Mouse (Mus musculus) lung, embryonic 15.5 days (tissue): ENCODE measurements around the gene Cenpo. TPM values are rescaled to one million over a fixed set of nuclear protein-coding genes. Genes with fewer than 3 reads are reported as not detected.

Source experiments
- ATAC-seq: fragments of 200-750 bp; cut with Nextera tagmentation; 2 replicates; pipeline ENCODE4 v1.8.0; 2017; ENCODE audit warnings: moderate number of reproducible peaks, borderline replicate concordance; ENCODE audit not compliant: low FRiP score, low TSS enrichment; ENCODE audit errors: extremely low read depth
- H3K27ac ChIP-seq: fragments of 300-500 bp; sonication (generic); 2 replicates; pipeline ENCODE4 v1.5.1; 2015; ENCODE audit warnings: moderate library complexity, mild to moderate bottlenecking, inconsistent platforms
- H3K27me3 ChIP-seq: fragments of 300-500 bp; sonication (generic); 2 replicates; pipeline ENCODE4 v1.6.1; 2015; ENCODE audit warnings: inconsistent platforms
- H3K36me3 ChIP-seq: fragments of 300-500 bp; sonication (generic); 2 replicates; pipeline ENCODE4 v1.6.1; 2015; ENCODE audit warnings: inconsistent platforms
- H3K4me1 ChIP-seq: fragments of 300-500 bp; sonication (generic); 2 replicates; pipeline ENCODE4 v1.6.1; 2015; ENCODE audit warnings: inconsistent platforms
- H3K4me2 ChIP-seq: fragments of 300-500 bp; sonication (generic); 2 replicates; pipeline ENCODE4 v1.6.1; 2015; ENCODE audit warnings: inconsistent platforms, mild to moderate bottlenecking, moderate library complexity
- H3K4me3 ChIP-seq: fragments of 300-500 bp; sonication (generic); 2 replicates; pipeline ENCODE4 v1.5.1; 2015; ENCODE audit warnings: mild to moderate bottlenecking, inconsistent platforms
- H3K9ac ChIP-seq: fragments of 300-500 bp; sonication (generic); 2 replicates; pipeline ENCODE4 v1.6.1; 2015; ENCODE audit warnings: inconsistent platforms
- H3K9me3 ChIP-seq: fragments of 300-500 bp; sonication (generic); 2 replicates; pipeline ENCODE4 v1.6.1; 2016; ENCODE audit warnings: inconsistent platforms
- WGBS: fragments of 180-500 bp; shearing (Covaris S2); methylation state at CpG from one replicate; pipeline ENCODE4 v1.1.7; 2015; 5-methylcytosine and 5-hydroxymethylcytosine counted together
- polyA plus RNA-seq: library from polyadenylated mRNA; unstranded; fragments of >200 nt; fragmentation: Nextera tagmentation; extraction: Ambion mirVana; gene quantifications from 2 replicates; pipeline ENCODE4 v1.2.1, GENCODE M21; 2015

Gene Cenpo
- polyA plus RNA-seq, 1 experiment from 2014 or later, result 16.3 TPM

DNA sequence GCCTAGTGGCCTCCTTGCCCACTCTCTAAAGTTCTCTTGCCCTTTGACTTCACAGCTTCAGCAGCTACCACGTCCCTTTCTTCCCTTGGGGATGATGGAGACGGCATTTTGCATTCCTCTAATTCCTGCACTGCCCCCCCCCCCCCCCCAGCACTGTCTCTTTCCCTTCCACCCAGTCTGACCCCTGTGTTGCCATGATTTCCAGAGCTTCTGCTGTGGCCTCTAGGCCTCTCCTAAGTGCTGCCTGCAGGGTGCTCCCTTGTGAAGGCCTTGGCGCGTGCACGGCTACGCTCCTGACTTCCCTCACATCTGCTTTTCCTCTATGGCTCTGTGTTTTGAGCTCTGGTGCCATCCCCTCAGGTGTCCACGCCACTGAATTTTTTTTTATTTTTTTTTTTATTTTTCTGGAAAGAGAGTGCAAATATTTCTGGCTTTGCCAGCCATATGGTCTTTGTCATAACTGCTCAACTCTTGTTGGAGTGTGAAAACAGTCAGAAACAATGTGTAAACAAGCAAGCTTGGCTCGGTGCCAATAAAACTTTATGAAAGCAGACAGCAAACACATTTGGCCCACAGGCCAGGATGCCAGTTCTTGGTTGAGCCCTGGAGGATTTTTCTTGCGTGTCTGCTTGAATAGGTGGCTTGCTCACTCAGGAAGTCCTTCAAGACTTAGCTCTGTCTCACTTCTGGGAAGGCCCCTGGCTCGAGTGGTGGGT lies 40.9 kb downstream of the Cenpo start:
- H3K27ac ChIP-seq, result peak overlapping the region; percentile 58
- no peak overlapping the region for H3K9ac ChIP-seq
- H3K36me3 ChIP-seq, result 0 out of 2 replicates have a peak, but pooled peaks cover 2% of the 10 kb centered on the region
- H3K4me2 ChIP-seq, result no peak overlapping the region
- H3K4me3 ChIP-seq, result no peak overlapping the region
- H3K4me1 ChIP-seq, result peaks cover 32% of the 10 kb centered on the region
- no peaks in the 10 kb centered on the region for H3K27me3 ChIP-seq
- WGBS, result 42% methylated on average over 9 of the region's 10 CpGs
- peak; percentile 72 for ATAC-seq
- H3K9me3 ChIP-seq, result no peaks in the 10 kb centered on the region

DNA sequence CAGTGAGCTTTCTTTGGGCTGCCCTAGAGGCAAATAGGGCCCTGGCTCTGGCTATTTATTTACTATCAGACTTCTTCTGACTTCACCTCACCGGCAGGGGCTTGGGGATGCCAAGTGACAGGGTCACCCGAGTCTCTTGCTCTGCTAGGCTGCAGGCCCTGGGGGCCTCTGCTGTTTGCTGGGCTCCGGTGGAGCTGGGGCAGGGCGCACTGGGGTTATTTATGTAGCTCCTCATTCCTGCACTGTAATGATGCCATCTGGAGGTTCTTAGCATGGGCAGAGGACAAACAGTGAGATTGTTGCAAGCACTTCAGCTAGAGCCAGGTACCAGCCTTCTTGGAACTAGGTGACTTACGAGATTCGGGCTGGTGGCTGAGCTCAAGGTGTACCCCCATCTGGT lies 41.6 kb downstream of the Cenpo start:
- no peak overlapping the region for H3K4me3 ChIP-seq
- WGBS, result 45% methylated on average over 6 of the region's 6 CpGs
- ATAC-seq, result no peak

DNA sequence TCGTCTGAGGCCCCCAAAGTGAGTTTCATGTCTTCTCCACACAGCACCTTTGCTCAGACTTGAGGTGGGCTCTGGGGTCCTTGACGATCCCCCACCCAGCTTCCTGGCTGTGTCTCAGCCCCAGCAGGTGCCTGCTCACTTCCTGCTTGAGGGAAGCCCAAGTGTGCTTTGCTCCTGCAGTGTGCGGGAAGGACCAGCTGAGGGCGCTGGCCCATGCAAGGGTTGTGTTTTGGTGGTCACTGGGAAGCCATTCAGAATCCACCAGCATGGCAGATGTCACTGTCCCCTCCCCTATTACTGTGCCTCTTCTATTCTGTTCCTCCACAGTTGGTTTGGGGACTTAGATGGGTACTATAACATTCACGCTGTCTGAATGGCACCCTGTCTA lies 45.0 kb downstream of the Cenpo start:
- WGBS, result 51% methylated on average over 5 of the region's 5 CpGs
- H3K36me3 ChIP-seq, result no peaks in the 10 kb centered on the region
- H3K4me1 ChIP-seq, result peaks cover 27% of the 10 kb centered on the region
- H3K9ac ChIP-seq, result no peak overlapping the region
- ATAC-seq, result no peak
- H3K27ac ChIP-seq, result no peak overlapping the region
- H3K4me3 ChIP-seq, result no peak overlapping the region
- H3K9me3 ChIP-seq, result no peaks in the 10 kb centered on the region
- no peak overlapping the region for H3K4me2 ChIP-seq
- no peaks in the 10 kb centered on the region for H3K27me3 ChIP-seq

More for the DNA sequence above, 41.6 kb downstream of the Cenpo start:
- peak overlapping the region; percentile 58 for H3K27ac ChIP-seq
- no peak overlapping the region for H3K4me2 ChIP-seq
- H3K36me3 ChIP-seq, result 0 out of 2 replicates have a peak, but pooled peaks cover 2% of the 10 kb centered on the region
- no peak overlapping the region for H3K9ac ChIP-seq
- H3K4me1 ChIP-seq, result peaks cover 33% of the 10 kb centered on the region
- H3K27me3 ChIP-seq, result no peaks in the 10 kb centered on the region
- H3K9me3 ChIP-seq, result no peaks in the 10 kb centered on the region

DNA sequence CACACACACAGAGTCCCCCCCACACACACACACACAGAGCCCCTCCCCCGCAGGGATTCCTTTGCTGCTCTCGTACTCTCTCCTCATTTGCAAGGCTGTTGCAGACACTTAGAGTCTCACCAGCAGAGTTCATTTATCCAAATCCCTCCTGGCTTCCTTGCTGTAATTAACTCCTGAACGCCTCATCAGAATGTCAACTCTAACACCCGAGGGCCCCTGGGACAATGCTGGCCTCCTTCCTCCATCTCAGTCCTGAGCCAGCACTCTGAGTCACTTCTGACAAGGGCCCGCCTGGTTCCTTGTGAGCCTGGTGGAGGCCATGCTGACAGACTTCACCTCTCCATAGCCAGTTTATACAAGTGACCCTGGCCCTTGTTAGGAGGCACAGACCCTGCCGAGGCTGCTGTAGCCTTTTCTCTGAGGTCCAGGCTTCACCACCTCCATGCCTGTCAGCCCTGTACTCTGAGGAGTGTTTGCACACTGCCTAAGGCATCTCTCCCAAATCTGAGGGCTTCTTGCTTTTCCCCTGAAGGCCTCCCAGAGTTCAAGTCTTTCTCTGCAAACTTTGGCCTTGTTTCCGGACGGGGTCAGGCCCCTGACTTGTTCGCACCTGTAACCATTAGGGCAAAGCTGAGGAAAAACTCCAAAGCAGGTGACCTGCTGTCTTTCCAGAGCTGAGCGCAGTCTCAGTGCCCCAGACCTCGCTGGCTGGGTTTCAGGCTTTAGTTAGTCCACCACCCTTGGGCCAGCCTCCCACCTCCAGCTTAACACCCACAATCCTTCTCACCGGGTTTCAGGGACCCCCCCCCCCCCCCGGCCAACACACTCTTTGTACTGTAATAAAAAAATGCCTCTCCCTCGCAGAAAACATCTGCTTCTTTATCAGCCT lies 45.7 kb downstream of the Cenpo start:
- Histone ChIP-seq H3K36me3 (no peaks in the 10 kb centered on the region), H3K9ac (no peak overlapping the region), H3K27ac (peak overlapping the region; percentile 31; the same call in 1 of the 2 replicates), H3K4me3 (no peak overlapping the region), H3K27me3 (no peaks in the 10 kb centered on the region), H3K9me3 (no peaks in the 10 kb centered on the region), H3K4me2 (no peak overlapping the region), H3K4me1 (peaks cover 21% of the 10 kb centered on the region)
- peak; percentile 82 for ATAC-seq
- WGBS, result 29% methylated on average over 14 of the region's 14 CpGs

DNA sequence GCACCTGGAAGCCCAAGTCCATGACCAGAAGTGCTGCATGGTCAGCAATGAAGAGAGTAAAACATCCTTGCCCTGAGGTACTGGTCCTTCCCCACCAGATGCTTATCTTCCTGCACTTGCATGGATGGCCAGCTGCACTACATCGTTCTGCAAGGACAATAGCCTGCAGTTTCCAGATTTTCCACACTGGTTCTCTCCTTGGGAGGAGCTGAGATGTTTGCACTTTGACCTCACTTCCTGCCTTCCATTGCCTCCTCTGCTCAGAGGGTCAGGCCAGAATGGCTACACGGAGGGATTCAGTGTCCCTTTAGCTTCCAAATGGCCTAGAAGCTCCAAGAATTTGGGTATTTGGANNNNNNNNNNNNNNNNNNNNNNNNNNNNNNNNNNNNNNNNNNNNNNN lies 49.4 kb downstream of the Cenpo start:
- Histone ChIP-seq H3K27ac (no peak overlapping the region), H3K36me3 (no peaks in the 10 kb centered on the region)
- ATAC-seq, result no peak

DNA sequence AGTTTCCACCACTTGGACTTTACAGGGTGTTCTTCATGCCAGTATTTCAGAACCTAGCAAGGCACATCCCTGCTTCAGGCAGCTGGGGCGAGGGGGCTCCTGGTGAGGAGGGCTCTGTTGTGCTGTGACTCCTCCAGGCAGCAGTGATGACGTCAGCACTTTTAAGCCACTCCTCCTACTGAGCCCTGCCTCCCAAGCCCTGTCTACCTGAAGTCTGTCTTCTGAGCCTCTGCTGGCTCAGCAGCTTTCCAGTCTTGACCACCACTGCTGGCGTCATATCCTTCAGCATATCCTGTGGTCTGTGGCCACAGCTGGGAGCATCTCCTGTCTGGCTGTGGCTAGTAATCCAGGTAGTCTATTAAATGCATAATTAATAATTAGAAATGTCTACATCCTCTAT lies 53.6 kb downstream of the Cenpo start:
- H3K4me1 ChIP-seq, result peaks cover 17% of the 10 kb centered on the region
- no peak for ATAC-seq
- 52% methylated on average over 3 of the region's 3 CpGs for WGBS
- no peaks in the 10 kb centered on the region for H3K27me3 ChIP-seq
- H3K4me2 ChIP-seq, result no peak overlapping the region
- H3K27ac ChIP-seq, result no peak overlapping the region
- H3K9ac ChIP-seq, result no peak overlapping the region
- H3K4me3 ChIP-seq, result no peak overlapping the region
- H3K9me3 ChIP-seq, result no peaks in the 10 kb centered on the region
- H3K36me3 ChIP-seq, result no peaks in the 10 kb centered on the region

More for the DNA sequence above, 49.4 kb downstream of the Cenpo start:
- Histone ChIP-seq H3K9ac (no peak overlapping the region), H3K4me2 (no peak overlapping the region), H3K27me3 (no peaks in the 10 kb centered on the region), H3K4me1 (peaks cover 11% of the 10 kb centered on the region), H3K9me3 (no peaks in the 10 kb centered on the region), H3K4me3 (no peak overlapping the region)
- WGBS, result 46% methylated on average over 2 of the region's 2 CpGs

DNA sequence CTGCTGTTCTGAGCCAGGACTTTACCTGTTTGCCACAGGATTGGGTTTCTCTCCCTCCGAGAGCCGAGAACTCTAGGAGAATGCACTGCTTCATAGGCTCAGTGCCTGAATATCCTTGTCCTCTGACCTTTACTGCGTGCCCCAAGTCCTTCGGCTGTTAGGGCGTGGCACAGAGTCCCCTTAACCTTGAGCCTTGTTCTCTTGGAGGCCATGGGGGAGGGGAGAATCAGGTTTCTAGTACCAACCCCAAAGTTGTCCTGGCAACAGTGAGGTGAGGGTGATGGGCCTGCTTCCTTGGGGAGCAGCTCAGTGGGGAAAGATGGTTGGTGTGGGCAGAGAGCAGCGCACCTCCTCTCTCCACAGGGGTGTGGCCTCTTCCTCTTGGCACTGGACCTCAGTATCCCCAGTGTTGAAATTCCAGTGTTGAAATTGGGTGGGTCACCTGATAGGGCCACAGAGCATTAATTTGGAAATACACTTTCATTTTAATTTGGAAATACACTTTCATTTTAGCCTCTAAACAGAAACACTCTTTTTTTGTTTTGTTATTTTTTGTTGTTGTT lies 54.3 kb downstream of the Cenpo start:
- Histone ChIP-seq H3K36me3 (no peaks in the 10 kb centered on the region), H3K4me1 (peaks cover 17% of the 10 kb centered on the region), H3K27me3 (no peaks in the 10 kb centered on the region), H3K9ac (no peak overlapping the region), H3K27ac (no peak overlapping the region), H3K9me3 (no peaks in the 10 kb centered on the region), H3K4me2 (no peak overlapping the region), H3K4me3 (no peak overlapping the region)
- 74% methylated on average over 6 of the region's 6 CpGs for WGBS
- no peak for ATAC-seq

DNA sequence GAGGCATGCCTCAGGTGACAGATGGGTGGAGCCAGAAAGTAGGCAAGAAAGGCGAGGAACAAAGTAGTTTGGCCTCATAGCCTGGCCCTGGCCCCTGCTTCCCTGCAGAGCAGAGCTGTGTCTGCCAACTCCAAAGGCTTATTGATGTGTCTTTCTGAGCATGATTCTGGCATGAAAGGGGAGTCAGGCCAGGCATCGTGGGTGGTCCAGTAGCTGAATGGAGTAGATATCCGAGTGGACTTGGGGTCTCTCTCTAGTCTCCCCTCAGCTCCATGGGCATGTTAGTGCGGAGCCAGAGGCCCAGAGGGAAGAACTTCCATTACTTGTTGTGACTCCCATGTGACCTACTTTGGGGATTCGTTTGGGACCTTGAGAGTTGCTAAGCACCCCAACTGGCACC lies 55.3 kb downstream of the Cenpo start:
- H3K36me3 ChIP-seq, result no peaks in the 10 kb centered on the region
- H3K4me1 ChIP-seq, result peaks cover 17% of the 10 kb centered on the region
- peak; percentile 43; the same call in 1 of the 2 replicates for ATAC-seq
- H3K9ac ChIP-seq, result no peak overlapping the region
- H3K4me2 ChIP-seq, result no peak overlapping the region
- H3K4me3 ChIP-seq, result no peak overlapping the region
- WGBS, result 35% methylated on average over 5 of the region's 5 CpGs
- no peaks in the 10 kb centered on the region for H3K27me3 ChIP-seq
- H3K9me3 ChIP-seq, result no peaks in the 10 kb centered on the region
- no peak overlapping the region for H3K27ac ChIP-seq

DNA sequence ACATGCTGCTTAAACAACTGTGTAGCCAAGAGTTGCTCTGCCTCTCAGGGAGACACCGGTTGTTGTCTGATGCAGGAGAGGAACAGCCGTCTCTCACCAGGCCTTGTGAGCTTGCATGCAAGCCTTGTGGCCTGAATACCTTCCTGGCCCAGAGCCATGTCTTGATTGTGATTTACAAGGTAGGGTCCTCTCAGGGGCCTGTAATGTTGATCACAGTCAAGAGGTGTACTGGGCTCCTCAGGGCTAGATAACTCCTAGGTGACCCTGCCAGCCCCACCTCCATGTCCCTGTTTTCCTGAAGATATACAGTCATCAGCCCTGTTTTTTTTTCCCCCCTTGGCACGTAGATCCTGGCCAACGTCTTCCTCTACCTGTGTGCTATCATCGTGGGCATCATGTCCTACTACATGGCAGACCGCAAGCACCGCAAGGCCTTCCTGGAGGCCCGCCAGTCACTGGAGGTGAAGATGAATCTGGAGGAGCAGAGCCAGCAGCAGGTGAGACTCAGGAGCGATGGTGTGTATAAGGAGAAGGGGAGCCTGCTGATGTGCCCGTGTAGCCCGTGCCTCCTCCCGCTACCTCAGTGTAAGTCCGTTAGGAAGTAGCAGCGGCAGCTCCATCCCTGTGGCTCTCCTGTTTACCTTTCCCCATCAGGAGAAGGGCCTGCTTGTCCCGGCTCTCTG lies 60.8 kb downstream of the Cenpo start:
- WGBS, result 70% methylated on average over 15 of the region's 15 CpGs
- H3K4me1 ChIP-seq, result peaks cover under 1% of the 10 kb centered on the region; the same call in 1 of the 2 replicates
- no peak overlapping the region for H3K27ac ChIP-seq

DNA sequence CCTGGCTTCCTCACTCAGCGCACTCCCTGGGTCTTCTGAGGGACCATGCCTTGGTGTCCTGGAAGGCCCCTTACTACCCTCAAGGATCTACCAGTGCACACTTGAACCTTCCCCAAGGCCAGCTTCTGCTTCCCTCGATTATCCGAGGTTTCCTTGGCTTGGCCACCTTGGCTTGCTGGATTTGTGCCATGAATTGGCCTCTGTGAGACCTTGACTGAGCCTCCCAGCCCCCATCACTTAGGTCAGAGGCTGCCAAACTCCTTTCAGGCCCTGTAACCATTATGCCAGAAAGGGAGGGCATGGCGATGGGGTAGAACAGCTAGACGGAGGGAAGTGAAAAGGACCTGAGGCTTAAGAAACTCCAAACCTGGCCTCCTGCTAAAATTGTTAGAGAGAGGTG lies 64.5 kb downstream of the Cenpo start:
- Histone ChIP-seq H3K4me2 (no peak overlapping the region), H3K4me1 (no peaks in the 10 kb centered on the region), H3K36me3 (no peaks in the 10 kb centered on the region), H3K4me3 (no peak overlapping the region), H3K27ac (no peak overlapping the region), H3K9ac (no peak overlapping the region), H3K9me3 (no peaks in the 10 kb centered on the region), H3K27me3 (no peaks in the 10 kb centered on the region)
- ATAC-seq, result no peak
- WGBS, result 79% methylated on average over 5 of the region's 5 CpGs

More for the DNA sequence above, 60.8 kb downstream of the Cenpo start:
- no peak overlapping the region for H3K4me2 ChIP-seq
- H3K9me3 ChIP-seq, result no peaks in the 10 kb centered on the region
- H3K4me3 ChIP-seq, result no peak overlapping the region
- no peaks in the 10 kb centered on the region for H3K36me3 ChIP-seq
- no peak for ATAC-seq
- H3K27me3 ChIP-seq, result no peaks in the 10 kb centered on the region
- no peak overlapping the region for H3K9ac ChIP-seq

DNA sequence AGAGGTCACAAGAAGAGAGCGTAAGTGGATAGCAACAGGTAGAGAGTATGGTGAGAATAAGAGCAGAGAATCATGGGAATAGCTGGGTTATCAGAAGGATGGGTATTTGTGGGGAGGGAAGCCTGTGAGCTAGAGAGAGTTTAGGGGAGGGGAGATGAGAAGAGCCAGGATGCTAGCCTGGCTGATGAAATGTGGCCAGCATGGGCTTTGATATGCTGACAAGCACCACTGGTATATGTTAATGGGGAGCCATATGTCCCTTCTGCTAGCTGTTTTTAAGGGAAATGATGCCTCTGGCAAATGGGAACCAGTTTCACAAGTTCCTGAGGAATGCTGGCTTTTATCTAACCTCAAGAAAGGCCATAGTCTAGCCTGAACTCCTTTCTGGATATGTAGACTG lies 65.0 kb downstream of the Cenpo start:
- Histone ChIP-seq H3K4me1 (no peaks in the 10 kb centered on the region), H3K4me3 (no peak overlapping the region), H3K4me2 (no peak overlapping the region), H3K9me3 (no peaks in the 10 kb centered on the region), H3K36me3 (no peaks in the 10 kb centered on the region), H3K9ac (no peak overlapping the region), H3K27ac (no peak overlapping the region), H3K27me3 (no peaks in the 10 kb centered on the region)
- 80% methylated on average over 1 of the region's 1 CpGs for WGBS
- ATAC-seq, result no peak
